Mouse (Mus musculus) stomach, embryonic 16.5 days (tissue): Measurements from ENCODE around the gene Usmg5. TPM values are rescaled to one million over a fixed set of nuclear protein-coding genes. Genes with fewer than 3 reads are reported as not detected.

Source experiments
- ATAC-seq: fragments of 200-750 bp; cut with Nextera tagmentation; 2 replicates; pipeline ENCODE4 v1.8.0; 2017; ENCODE audit warnings: moderate number of reproducible peaks, moderate TSS enrichment; ENCODE audit not compliant: insufficient read depth, low FRiP score
- H3K27ac ChIP-seq: fragments of 300-500 bp; sonication (generic); 2 replicates; pipeline ENCODE4 v1.5.1; 2014; ENCODE audit warnings: low read length
- H3K27me3 ChIP-seq: fragments of 300-500 bp; sonication (generic); 2 replicates; pipeline ENCODE4 v1.6.1; 2014; ENCODE audit warnings: low read length, control low read depth, mixed read lengths; ENCODE audit not compliant: control insufficient read depth, insufficient read depth
- H3K36me3 ChIP-seq: fragments of 300-500 bp; sonication (generic); 2 replicates; pipeline ENCODE4 v1.6.1; 2014; ENCODE audit warnings: low read length; ENCODE audit not compliant: control insufficient read depth, insufficient read depth
- H3K4me1 ChIP-seq: fragments of 300-500 bp; sonication (generic); 2 replicates; pipeline ENCODE4 v1.6.1; 2014; ENCODE audit warnings: low read length, control low read depth, mixed read lengths; ENCODE audit not compliant: control insufficient read depth, insufficient read depth
- H3K4me2 ChIP-seq: fragments of 300-500 bp; sonication (generic); 2 replicates; pipeline ENCODE4 v1.6.1; 2014; ENCODE audit warnings: low read depth, low read length, mixed read lengths
- H3K4me3 ChIP-seq: fragments of 300-500 bp; sonication (generic); replicated peaks from 2 replicates; pipeline ENCODE4 v1.5.1; 2014; ENCODE audit warnings: mild to moderate bottlenecking, low read length
- H3K9ac ChIP-seq: fragments of 300-500 bp; sonication (generic); 2 replicates; pipeline ENCODE4 v1.6.1; 2014; ENCODE audit warnings: low read length
- H3K9me3 ChIP-seq: fragments of 300-500 bp; sonication (generic); replicated peaks from 2 replicates; pipeline ENCODE4 v1.6.1; 2016; ENCODE audit warnings: low read length, control low read depth; ENCODE audit not compliant: control insufficient read depth
- WGBS: fragments of 180-500 bp; shearing (Covaris S2); extraction: QIAGEN DNeasy Blood & Tissue Kit; methylation state at CpG from one replicate; pipeline ENCODE4 v1.1.7; 2014; 5-methylcytosine and 5-hydroxymethylcytosine counted together
- polyA plus RNA-seq: library from polyadenylated mRNA; unstranded; fragments of >200 nt; fragmentation: Nextera tagmentation; extraction: Ambion mirVana; gene quantifications from 2 replicates; pipeline ENCODE4 v1.2.1, GENCODE M21; 2015

The Usmg5 gene
- polyA plus RNA-seq, 1 experiment from 2014 or later, result 1,395 TPM

GRCm38 (mm10) chr19:47067924-47068611 is 22.4 kb downstream of the Usmg5 start:
- Histone ChIP-seq H3K36me3 (peaks cover 6% of the 10 kb centered on the region; the same call in 1 of the 2 replicates), H3K4me2 (peak overlapping the region; percentile 59), H3K4me1 (peaks cover 10% of the 10 kb centered on the region), H3K4me3 (peak overlapping the region; percentile 99), H3K27me3 (no peaks in the 10 kb centered on the region), H3K27ac (peak overlapping the region; percentile 87), H3K9ac (peak overlapping the region; percentile 95), H3K9me3 (no peaks in the 10 kb centered on the region)
- ATAC-seq, result peak; percentile 93
- under 1% methylated on average over 71 of the region's 72 CpGs for WGBS

GRCm38 (mm10) chr19:47067096-47067882 is 23.2 kb downstream of the Usmg5 start, which contains the start of gene Taf5:
Gene Taf5, plus strand, starts transcription at chr19:47067746.
- 10% methylated on average over 48 of the region's 49 CpGs for WGBS
- H3K4me3 ChIP-seq, result peak within 1 kb of the TSS; percentile 99
- peak within 1 kb of the TSS; percentile 95 for H3K9ac ChIP-seq
- peak within 1 kb of the TSS; percentile 70 for H3K4me2 ChIP-seq
- H3K9me3 ChIP-seq, result no peaks in the 10 kb centered on the region
- peak within 1 kb of the TSS; percentile 87 for H3K27ac ChIP-seq
- H3K36me3 ChIP-seq, result peaks cover 2% of the 10 kb centered on the region; the same call in 1 of the 2 replicates
- H3K4me1 ChIP-seq, result peaks cover 10% of the 10 kb centered on the region
- H3K27me3 ChIP-seq, result no peaks in the 10 kb centered on the region
- ATAC-seq, result peak; percentile 85

GRCm38 (mm10) chr19:47065860-47066259 is 24.6 kb downstream of the Usmg5 start:
- no peak overlapping the region for H3K4me3 ChIP-seq
- H3K27ac ChIP-seq, result no peak overlapping the region
- H3K27me3 ChIP-seq, result no peaks in the 10 kb centered on the region
- 86% methylated on average over 3 of the region's 3 CpGs for WGBS
- ATAC-seq, result no peak
- H3K9ac ChIP-seq, result no peak overlapping the region
- no peaks in the 10 kb centered on the region for H3K36me3 ChIP-seq
- H3K4me1 ChIP-seq, result peaks cover 10% of the 10 kb centered on the region
- H3K4me2 ChIP-seq, result no peak overlapping the region
- H3K9me3 ChIP-seq, result no peaks in the 10 kb centered on the region

GRCm38 (mm10) chr19:47057684-47058083 is 32.8 kb downstream of the Usmg5 start:
- Histone ChIP-seq H3K36me3 (no peaks in the 10 kb centered on the region), H3K4me1 (no peaks in the 10 kb centered on the region), H3K27me3 (no peaks in the 10 kb centered on the region), H3K4me3 (no peak overlapping the region), H3K9me3 (no peaks in the 10 kb centered on the region), H3K4me2 (no peak overlapping the region), H3K27ac (no peak overlapping the region), H3K9ac (no peak overlapping the region)
- no peak for ATAC-seq
- 56% methylated on average over 1 of the region's 1 CpGs for WGBS

- 0 out of 2 replicates have a peak, but pooled peaks have one; percentile 52 for ATAC-seq
- H3K9me3 ChIP-seq, result no peaks in the 10 kb centered on the region
- no peak overlapping the region for H3K4me2 ChIP-seq
- no peaks in the 10 kb centered on the region for H3K36me3 ChIP-seq
- H3K4me3 ChIP-seq, result no peak overlapping the region
- 0 out of 2 replicates have a peak overlapping the region, but pooled peaks have one; percentile 49 for H3K27ac ChIP-seq
- no peak overlapping the region for H3K9ac ChIP-seq
- H3K4me1 ChIP-seq, result peaks cover 10% of the 10 kb centered on the region
- WGBS, result 66% methylated on average over 4 of the region's 4 CpGs
- H3K27me3 ChIP-seq, result no peaks in the 10 kb centered on the region
Observed at GRCm38 (mm10) chr19:47053471-47053870, 37.0 kb downstream of the Usmg5 start.

- Histone ChIP-seq H3K27me3 (no peaks in the 10 kb centered on the region), H3K4me3 (no peak overlapping the region), H3K4me2 (no peak overlapping the region), H3K27ac (0 out of 2 replicates have a peak overlapping the region, but pooled peaks have one; percentile 49), H3K36me3 (no peaks in the 10 kb centered on the region), H3K4me1 (peaks cover 10% of the 10 kb centered on the region), H3K9ac (no peak overlapping the region), H3K9me3 (no peaks in the 10 kb centered on the region)
- WGBS, result 77% methylated on average over 4 of the region's 4 CpGs
- no peak for ATAC-seq
Observed at GRCm38 (mm10) chr19:47052927-47053326, 37.5 kb downstream of the Usmg5 start.

- Histone ChIP-seq H3K27ac (peak within 1 kb of the TSS; percentile 81), H3K36me3 (peaks cover 3% of the 10 kb centered on the region; the same call in 1 of the 2 replicates), H3K4me1 (peaks cover 10% of the 10 kb centered on the region), H3K4me3 (peak within 1 kb of the TSS; percentile 64), H3K4me2 (peak within 1 kb of the TSS; percentile 78), H3K27me3 (no peaks in the 10 kb centered on the region), H3K9ac (peak within 1 kb of the TSS; percentile 85), H3K9me3 (no peaks in the 10 kb centered on the region)
- ATAC-seq, result peak; percentile 86
- WGBS, result under 1% methylated on average over 75 of the region's 75 CpGs
Observed at GRCm38 (mm10) chr19:47050271-47051032, 40.0 kb downstream of the Usmg5 start, which contains the start of gene Pcgf6. Gene Pcgf6, minus strand, starts transcription at chr19:47050906.

- H3K27me3 ChIP-seq, result no peaks in the 10 kb centered on the region
- H3K36me3 ChIP-seq, result peaks cover 3% of the 10 kb centered on the region; the same call in 1 of the 2 replicates
- peaks cover 10% of the 10 kb centered on the region for H3K4me1 ChIP-seq
- 5% methylated on average over 7 of the region's 7 CpGs for WGBS
- peak overlapping the region; percentile 64 for H3K4me3 ChIP-seq
- 0 out of 2 replicates have a peak overlapping the region, but pooled peaks have one; percentile 81 for H3K27ac ChIP-seq
- ATAC-seq, result peak; percentile 28; the same call in 1 of the 2 replicates
- H3K9me3 ChIP-seq, result no peaks in the 10 kb centered on the region
- peak overlapping the region; percentile 85; the same call in 1 of the 2 replicates for H3K9ac ChIP-seq
- peak overlapping the region; percentile 78 for H3K4me2 ChIP-seq
Observed at GRCm38 (mm10) chr19:47049840-47050239, 40.6 kb downstream of the Usmg5 start.
